Mouse (Mus musculus): ENCODE results near the gene Tyms.

- TF ChIP-seq CTCF (IDR thresholded peaks at IDR 0.05; ENCODE audit: borderline replicate concordance, insufficient read depth, low read length): no peak
- TF ChIP-seq POLR2A (IDR thresholded peaks at IDR 0.05; ENCODE audit: low read depth, low read length): no peak
Measured at GRCm38 (mm10) chr5:30114761-30115140, 41.3 kb upstream of the Tyms start.
